Mouse (Mus musculus) cerebellum, adult 11 months (tissue): Measurements from ENCODE around the gene Gm45837.

Experiments used
- DNase-seq: peaks from one replicate; pipeline ENCODE4 v3.0.0; 2022

Gm45837 gene

DNA sequence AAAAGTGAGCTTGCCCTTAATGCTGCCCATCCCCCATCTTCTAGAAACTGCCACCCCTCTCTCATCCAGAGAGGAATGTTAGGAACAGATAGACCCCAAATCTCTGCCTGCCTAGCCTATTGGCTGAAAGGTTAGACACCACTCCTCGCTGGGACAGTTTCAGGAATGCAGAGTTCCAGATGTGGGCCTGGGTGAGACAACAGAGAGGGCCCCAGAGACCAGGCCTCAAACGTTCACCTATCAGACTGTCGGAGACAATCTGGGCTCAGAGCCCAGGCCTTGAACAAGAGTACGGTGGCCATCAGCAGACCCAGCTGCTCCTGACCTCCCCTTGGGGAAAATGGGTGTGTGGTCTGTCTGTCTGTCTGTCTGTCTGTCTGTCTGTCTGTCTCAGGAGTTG, 17.7 kb upstream of the Gm45837 start:
- DNase-seq: no peak

DNA sequence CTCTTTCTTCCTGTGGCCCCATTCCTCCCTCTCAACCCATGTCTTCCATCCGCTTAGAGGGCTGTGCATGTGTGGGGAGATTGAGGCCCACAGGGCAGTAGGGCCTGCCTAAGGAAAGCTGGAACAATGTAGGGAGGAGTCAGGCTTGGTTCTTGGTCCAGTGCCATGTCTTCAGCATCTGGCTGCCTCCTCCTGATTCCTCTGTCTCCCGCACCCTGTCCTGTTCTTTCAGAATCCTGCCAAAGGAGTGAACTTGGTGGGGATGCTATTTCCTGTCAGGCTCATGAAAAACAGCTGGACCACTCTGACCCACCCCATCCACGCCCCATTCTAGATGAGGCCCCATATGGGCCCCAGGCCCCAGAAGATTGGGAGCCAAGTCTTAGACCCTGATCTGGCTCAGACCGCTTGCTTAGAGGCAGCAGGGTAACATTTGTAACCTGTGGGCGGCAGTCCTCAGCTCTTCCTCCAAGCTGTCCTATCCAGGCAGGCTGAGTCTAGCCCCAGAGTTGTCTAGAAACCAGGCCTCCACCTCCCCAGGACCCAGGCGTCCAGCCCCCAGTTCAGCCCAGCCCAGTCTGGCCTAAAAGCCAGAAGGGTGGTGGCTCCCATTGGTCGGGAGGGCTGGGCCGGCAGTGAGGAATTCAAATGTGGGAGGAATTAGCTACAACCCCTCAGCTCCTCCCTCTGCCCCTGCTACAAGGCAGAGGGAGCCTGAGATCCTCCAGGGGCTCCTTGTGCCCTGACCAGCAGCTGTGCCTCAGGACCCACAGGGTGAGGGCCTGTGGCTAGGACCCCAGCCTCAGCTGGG, 16.8 kb upstream of the Gm45837 start:
- DNase-seq: no peak

DNA sequence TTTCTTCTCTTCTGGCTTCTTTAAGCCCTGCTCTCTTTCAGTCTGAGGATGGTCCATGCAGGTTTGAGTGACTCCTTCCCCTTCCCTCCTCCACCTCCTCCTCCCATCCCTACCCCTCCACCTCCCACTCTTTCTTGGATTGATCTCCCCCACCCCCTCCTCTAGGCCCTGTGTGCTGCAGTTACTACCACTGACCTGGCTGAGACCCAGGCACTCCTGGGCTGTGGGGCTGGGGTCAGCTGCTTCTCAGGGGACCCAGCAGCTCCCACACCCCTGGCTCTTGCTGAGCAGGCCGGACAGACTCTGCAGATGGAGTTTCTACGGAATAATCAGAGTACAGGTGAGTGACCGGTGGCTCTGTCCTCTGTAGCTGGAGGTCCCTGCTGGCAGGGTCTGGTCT, 16.1 kb upstream of the Gm45837 start:
- no peak for DNase-seq

DNA sequence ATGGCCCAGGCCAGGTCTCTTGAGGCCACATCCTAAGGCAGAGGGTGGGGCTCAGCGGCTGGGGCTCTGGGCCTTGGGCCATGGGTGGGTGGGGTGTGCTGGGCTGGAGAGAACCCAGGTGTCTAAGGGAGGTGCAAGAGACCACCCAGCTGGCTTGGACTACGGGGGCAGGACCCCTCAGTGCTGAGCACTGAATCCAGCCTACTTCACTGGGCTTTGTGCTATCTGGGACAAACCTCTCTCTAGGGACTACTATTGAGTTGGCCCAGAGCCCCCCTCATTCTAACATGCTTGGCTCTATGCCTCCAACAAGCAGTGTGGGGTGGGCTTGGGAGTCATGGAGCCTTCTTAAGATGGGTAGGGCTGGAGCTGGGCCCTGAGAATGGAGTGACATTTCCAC, 15.2 kb upstream of the Gm45837 start:
- no peak for DNase-seq

DNA sequence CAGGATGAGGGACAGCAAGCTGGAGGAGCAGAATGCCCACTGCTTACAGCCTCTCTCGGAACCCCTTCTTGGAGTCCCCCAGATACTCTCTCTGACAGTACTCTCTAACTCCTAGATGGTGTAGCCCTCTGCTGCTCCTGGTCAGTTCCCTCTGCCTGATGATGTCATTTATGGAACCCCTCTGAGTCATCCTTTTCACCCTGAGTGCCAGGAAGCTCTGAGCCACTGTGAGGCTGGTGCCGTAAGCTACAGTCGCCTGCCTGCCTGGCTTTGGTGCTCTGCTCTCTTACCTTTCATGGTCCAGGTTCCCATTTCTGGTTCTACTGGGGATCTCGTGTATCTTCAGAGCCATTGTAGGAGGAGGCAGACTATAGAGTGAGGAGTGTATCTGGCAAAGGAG, 13.5 kb upstream of the Gm45837 start:
- DNase-seq: no peak

DNA sequence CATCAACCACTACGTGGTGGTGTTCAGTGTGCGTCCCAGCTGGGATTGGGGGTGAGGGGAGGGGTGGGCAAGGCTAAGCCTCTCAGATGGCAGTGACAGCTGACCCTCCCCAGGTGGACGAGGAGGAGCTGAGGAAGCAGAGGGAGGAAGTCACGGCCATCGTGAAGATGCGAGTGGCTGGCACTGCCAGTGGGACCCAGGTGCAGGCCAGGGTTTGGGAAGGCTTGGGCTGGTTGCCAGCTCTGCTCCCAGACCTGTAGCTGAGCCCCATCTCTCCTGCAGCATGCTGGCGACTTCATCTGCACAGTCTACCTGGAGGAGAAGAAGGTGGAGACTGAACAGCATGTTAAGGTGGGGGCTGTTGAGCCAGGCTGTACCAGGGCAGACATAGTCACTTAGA, 9.2 kb upstream of the Gm45837 start:
- DNase-seq: no peak

DNA sequence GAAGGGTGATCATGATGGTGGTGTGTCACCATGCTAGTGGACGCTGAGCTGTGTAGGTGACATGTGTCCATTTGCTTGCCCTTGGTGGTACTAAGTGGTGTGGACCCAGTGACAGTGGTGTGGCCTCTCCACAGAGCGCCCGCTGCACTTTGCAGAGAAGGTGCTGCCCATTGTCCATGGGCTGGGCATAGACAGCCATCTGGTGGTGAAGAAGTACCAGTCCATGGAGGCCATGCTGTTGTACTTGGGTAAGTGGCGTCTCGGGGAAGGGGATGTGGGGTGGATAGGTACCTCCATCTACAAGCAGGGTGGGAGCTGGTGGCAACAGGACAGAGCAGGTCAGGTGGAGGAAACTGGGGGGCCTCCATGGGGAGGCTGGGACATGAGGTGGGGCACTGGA, 6.9 kb upstream of the Gm45837 start:
- no peak for DNase-seq

DNA sequence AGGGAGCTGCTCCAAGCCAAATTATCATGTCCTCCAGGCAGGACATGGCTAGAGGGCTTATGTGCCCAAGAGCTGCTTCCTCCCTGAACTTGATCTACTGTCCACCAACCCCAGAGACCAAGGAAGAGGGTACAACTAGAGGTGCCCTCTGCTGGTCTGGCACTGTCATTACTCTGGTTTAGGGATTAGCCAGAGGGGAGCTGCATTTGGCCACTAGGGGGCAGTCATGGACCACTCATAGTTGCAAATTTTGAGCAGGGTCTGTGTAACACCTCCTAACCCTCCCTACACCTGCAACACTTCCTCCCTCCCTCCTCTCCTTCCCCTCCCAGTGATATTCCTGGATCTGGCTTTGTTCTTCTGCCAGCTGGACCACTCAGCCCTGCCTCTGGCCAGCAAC, 2.1 kb downstream of the Gm45837 start:
- DNase-seq: peak; percentile 52

DNA sequence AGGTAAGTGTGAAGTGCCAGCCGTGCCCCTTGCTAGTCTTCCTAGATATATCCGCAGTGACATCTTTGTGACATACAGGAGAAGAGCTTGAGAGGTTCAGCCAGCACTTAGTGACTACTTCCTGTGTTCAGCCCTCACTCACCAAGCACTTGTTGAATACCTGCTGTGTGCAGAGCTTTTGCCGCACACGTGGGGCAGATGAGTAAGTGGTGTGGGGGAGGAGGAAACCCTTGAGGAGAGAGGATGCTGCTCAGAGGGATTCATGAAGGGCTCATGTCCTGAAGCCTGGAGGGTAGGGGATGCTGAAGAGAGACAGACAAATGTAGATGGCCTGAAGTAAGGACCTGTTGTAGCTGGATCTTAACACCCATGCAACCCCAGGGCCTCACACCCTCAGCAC, 3.5 kb downstream of the Gm45837 start:
- no peak for DNase-seq

DNA sequence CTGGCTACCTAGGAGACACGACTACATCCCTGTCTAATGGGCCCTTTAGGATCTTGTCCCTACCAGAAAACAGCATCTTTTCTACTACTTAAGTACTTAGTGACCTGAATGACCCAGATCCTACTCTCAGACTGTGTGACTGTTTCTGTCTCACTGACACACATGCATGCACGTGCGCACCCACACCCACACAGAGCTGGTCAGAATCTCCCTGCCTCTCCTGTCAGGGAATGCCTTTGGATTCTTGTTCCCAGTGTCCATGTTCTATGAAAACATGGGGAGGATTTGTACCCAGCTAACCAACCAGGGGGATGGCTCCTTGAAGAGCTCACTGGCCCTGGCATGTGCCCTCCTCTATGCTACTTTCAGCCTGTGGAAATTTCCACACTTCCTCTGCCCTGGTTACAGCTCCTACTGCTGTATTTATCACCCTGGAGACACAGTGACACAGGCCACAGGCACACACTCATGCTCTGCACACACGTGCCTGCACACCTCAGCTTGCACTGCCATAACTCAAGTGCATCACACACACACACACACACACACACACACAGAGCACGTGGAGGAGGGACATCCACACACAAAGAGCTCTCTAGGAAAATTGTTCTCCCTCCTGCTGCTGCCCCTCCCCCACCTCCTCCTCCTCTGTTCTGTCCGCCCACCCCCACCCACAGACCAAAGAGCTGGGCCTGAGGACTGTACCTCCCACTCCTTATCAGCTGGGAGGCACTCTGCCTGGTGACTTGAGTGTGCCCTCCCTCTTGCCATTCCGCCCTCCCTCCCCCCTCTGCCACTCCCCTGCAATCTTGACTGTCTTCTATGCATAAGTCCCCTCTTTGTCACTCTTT, 4.2 kb downstream of the Gm45837 start:
- DNase-seq: no peak

DNA sequence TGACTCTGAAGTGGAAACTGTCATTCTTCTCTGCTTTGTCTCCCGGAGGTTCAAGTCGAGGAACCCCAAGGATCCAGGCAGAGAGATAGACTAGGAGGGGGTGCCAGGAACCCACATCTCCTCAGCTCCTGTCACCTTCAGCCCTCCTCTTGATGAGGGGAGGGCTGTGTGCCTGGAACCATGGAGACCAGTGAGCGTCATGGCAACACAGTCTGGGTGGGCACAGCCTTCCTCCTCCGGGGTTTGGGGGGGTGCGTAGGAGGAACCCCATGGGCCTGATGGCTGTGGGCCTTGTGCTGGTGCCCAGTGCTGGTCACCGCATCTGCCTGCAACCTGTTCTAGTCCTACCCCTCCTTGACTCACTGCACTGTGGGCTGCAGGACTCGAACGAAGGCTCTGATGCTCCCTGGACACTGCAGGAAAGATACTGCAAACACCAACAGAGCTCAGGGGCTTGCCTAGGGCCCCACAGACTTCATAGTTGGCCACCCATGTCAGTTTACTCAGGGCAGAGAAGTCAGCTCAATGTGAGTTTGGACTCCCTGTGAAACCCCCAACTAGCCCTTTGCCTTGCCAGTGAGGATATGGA, 4.9 kb downstream of the Gm45837 start:
- DNase-seq: no peak

DNA sequence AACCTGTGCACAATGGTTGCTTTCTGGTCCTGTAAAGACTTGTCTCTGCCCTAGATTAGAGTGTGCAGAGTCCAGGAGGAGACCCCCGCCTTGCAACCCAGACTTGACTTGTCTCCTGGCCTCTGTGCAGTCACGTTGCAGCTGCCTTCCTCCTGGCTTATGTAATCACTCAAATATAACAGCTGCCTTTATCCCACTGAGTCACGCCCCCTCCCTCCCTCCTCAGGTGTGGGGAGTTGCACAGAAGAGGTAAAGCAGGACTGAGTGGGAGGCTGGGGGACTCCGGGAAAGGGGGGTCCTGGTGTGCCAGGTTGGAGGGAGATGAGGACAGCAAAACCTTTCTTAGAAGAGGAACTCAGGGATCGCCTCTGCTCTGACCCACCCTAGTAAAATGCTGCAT, 5.7 kb downstream of the Gm45837 start:
- no peak for DNase-seq

DNA sequence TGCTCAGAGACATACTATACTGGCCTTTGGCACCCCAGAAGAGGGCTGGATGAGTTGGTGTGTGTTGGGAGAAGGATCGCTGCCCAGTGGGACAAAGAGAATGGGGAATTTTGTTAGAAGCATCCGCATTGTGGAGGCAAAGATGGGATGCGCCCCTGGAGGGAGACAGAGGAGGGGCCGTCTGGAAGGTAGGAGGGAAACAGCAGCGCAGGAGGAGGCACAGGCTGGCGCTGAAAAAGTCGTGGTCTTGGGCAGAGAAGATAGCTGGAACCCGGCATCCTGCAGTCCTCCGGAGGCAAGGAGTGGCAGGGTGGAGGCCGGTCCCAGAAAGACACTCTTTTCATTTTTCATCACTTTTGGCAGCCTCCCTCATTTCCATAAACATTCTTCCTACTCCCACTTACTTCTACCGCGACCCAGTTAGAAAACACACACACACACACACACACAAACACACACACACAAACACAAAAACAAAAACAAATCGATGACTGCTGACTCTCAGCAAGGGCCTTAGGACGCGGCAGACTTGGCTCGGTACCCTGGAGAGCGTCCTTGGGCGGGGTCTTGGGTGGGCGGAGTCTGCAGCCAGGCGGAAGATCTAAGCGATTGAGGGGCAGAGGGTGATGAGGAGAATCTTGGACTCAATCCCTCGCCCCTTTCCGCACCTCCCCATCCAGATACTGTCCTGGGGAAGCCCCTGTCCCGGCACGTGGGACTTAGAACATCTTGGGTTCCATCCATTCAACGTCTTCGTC, 8.5 kb downstream of the Gm45837 start:
- no peak for DNase-seq

DNA sequence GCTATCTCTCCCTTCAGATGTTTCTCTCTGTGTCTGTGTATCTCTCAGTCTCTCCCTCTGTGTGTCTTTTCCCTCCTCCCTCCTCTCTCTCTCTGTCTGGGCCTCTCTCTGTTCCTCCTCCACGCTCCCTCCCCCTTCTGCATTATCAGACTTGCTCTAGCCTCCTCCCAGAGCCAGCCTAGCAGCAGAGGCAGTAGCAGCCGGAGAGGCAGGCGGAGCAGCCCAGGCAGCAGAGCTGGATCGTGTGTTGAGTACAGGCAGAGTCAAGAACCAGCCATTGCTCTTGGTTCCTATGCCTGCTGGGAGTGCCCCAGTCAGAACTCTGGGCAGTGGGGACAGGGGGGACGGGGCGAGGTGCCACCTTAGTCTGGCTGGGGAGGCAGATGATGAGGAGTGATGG, 10.8 kb downstream of the Gm45837 start, which contains the start of gene Pde2a:
TSS of gene Pde2a (plus strand) at position 163 of the 400 bp plus-strand sequence.
- DNase-seq: no peak

DNA sequence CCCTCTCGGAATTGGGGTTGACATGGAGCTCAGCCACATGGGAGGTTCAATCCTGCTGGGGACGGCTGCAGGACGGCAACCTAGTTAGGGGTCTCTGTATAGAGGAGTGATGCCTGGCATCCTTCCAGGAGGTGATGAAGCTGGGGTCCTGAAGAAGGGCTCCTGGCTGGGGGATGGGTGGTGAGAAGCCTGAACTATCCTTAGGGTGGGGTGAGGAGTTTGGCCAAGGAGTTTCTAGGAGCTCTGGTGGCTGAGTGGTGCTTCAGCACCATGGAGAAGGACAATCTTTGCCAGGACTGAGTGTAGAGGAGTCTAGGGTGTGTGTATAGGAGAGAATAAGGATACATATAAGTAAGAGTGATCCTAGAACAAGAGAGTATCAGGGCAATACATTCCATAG, 11.4 kb downstream of the Gm45837 start:
- no peak for DNase-seq

DNA sequence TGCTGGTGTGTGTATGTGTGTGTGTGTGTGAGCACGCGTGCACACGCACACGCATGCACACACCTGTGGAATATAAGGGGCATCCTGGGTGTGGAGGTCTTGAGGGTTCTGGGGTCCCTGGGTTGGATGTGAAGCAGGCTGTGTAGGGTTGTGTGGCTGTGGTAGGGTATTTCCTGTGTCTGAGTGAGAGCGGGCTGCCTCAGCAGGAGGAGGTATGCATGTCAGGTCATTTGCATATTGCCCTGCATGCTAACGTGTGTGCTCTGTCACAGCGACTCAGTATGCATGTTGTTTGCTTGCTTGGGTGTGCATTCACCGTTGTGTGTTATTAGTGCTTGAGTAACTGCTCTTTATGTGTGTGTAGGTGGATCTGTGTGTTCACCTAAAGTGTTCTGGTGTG, 12.0 kb downstream of the Gm45837 start:
- no peak for DNase-seq

DNA sequence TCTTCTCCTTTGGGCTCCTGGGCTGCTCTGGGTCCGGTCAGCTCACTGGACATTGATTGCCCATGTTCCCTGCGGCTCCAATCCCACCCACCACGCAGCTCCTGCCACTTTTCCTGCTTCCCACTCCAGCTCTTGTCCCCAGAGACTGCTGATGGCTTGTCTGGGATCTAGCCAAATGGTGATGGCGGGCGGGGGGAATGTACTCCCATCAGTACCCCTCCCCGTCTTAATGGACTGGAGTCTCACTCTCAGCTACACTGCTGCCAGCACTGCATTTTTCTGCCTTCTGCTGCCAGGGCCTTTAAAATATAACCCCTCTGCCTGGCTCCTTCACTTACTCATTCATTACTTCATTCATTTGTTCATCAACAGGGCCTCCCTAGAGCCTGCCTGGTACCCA, 13.3 kb downstream of the Gm45837 start:
- no peak for DNase-seq

DNA sequence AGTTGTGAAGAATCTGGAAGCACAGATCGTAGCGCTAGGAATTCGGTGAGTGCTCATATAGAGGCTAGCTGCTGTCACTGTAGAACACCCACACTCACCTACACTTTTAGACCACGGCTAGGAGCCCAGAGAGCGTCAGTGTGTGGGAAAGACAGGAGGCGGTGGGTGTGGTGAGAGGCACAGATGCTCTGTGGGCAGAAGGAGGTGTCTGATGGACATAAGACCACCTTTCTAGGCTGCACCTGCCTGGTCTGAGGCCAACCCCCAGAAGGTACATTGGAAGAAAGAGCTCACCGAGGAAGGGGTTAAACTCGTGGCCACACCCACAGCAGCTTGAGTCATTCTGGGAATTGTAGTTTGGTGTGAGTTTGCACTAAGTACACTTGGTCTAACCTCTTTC, 16.0 kb downstream of the Gm45837 start:
- DNase-seq: no peak

DNA sequence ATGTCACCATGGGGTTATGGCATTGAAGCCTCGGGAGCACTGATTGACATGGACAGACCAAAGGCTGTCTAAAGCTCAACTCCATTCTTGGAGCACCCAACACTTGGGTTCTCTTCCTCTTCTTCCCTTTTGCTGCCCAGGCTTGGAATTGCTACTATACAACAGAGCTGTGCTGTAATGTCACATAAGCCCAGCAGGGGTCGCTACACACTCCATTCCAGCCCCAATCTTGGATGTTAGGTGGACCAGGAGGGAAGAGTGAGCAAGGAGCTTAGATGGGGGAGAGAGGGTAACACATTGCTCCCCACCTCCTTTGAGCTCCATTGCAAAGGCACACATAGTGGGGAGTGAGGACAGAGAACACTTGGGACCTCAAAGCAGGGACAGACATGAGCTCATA, 17.1 kb downstream of the Gm45837 start:
- no peak for DNase-seq

DNA sequence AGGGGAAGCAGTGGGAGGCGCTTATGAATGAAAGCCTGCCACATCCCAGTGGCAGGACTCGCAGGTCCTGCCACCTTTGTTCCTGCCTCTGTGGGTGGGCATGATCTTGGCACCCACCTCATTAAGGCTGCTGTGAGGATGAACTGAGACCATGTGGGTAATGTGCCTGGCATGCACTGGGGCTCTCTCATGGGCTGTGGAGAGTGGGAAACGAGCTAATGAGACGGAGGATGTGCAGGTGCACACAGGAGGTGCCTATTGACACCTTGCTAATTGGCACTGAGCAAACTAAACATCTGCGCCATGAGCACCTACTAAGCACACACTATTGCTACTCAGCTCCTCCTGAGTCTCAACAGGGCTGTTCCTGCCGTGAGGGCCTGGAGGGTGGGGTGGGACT, 24.4 kb downstream of the Gm45837 start:
- no peak for DNase-seq

DNA sequence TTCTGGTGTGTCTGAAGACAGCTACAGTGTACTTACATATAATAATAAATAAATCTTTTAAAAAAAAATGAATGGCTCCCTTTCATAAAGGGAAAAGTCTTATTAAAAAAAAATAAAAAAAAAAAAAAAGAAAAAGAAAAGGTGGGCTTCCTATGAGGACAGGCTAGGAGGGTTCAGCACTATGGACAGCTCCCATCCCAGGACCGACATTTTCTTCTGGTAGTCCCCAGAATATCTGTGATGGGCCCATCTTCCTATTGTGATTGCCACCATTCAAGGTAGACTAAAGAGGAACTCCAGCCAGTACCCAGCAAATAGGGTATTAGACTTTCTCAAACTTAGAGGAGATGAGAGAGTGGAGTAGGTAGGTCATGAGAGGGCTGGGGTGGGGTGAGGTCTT, 27.2 kb downstream of the Gm45837 start:
- no peak for DNase-seq

DNA sequence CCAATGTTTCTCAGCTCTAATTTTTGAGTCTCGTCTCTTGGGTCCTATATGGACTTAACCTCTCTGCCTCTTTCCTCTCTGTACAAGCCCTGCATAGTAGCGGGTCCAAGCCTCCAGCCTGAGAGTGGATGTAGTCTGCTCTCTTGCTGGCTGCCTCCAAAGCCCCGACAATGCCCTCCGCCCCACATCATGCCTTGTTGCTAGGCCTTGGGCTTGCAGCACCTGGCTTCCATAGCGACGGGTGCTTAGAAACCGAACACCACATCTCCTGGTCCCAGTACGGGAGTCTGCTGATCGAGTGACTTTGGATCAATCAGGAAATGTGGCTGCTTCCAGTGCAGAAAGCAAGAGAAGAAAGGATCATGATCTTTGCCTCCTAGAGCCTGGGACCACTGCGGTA, 32.4 kb downstream of the Gm45837 start:
- DNase-seq: no peak

DNA sequence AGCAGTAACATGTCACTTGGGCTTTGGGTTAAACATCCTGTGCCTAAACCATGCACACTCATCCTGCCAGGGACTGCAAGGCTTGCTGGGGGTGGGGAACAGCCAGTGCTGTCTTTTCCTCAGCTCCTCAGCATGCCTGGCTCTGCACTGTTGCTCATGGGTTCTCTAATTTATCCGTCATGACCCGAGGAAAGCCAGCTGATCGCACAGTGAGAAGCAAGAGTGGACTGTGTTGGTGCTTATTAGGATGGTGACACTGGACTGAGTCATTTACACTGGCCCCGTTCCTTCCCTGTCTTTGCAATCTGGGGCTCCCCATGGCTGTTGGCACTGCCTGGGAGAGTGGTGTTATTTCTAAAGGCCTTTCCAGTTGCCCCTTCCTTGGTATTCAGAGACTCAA, 33.5 kb downstream of the Gm45837 start:
- no peak for DNase-seq
